Mouse (Mus musculus): ENCODE measurements at regions not wholly inside any gene's neighbourhood (a gene's known extent, or its start where the extent isn't known, plus 50 kb on each side); places are given as distances from the start of the nearest gene placed in this dataset.

DNA sequence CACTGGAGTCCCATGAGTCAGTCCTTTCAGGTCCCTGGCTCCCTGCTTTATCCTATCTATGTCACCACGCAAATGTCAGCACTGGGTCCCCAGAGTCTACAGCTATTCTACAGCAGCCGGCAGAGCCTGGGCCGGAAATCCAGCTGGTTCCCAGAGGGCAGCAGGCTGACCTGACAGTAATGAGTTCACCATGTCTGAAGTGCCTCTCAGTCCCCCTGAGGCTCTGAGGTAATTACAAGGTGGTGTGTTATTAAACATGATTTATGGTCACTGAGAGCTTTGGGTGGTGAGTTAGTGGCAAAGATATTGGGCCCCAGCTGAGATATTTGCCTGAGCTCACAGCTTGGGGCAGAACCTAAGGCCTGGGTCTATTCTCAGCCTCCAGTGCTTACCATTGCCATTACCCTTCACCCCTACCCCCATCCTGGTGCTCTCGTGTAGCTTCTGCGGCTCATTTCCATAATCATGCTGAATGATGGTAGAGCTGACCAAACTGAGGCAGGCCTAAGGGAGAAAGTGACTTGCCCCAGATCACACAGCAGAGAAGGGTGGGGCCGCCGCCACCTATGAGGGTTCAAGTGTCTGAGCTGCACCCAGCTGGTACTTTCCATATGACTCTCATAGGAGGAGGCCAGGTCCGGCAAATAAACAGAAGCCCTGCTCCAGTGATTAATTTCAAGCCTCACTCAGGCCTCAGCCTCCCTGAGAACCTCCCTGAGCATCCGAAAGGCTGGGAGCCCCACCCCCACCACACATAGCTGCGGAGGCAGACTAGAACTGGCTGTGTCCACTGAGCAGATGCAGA, 446.8 kb downstream of the Ptpru start:
- ATAC-seq (ENCODE audit: insufficient number of reproducible peaks, insufficient read depth, low FRiP score, low read depth): no peak
- H3K4me2 ChIP-seq (replicated peaks; ENCODE audit: low read depth, low read length): no peak overlapping the region

DNA sequence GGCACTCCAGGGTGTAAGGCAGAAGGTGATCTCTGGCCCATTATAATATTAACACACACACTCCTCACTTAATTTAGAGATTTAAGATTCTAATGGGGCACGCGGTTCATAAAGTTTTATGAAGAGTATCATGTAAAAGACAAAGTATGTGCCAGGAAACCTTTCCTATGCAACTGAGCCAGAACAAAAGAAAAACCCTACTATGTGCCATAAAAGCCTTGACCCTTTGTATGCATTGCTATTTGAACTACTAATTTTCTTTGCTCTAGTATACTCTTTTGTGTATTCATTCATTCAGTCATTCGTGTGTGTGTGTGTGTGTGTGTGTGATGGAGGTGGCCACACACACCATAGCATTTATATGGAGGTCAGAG, 446.2 kb downstream of the Ptpru start:
- Histone ChIP-seq H3K4me2 (replicated peaks; ENCODE audit: low read depth, low read length) (no peak overlapping the region), H3K27ac (ENCODE audit: low read length) (no peak overlapping the region), H3K4me3 (ENCODE audit: low read depth, low read length) (no peak overlapping the region), H3K36me3 (ENCODE audit: control insufficient read depth, insufficient read depth, low read length) (no peaks in the 10 kb centered on the region), H3K9me3 (ENCODE audit: control insufficient read depth, low read depth, low read length) (no peaks in the 10 kb centered on the region), H3K4me1 (ENCODE audit: control insufficient read depth, insufficient read depth, low read length) (no peaks in the 10 kb centered on the region), H3K9ac (replicated peaks; ENCODE audit: low read depth, low read length) (no peak overlapping the region), H3K27me3 (ENCODE audit: control insufficient read depth, insufficient read depth, low read length) (no peaks in the 10 kb centered on the region)
- no peak for ATAC-seq (ENCODE audit: insufficient number of reproducible peaks, insufficient read depth, low FRiP score, low read depth)
- WGBS: 83% methylated on average over 3 of the region's 3 CpGs

More for the DNA sequence above, 446.8 kb downstream of the Ptpru start:
- WGBS: 32% methylated on average over 10 of the region's 10 CpGs
- no peak overlapping the region for H3K4me3 ChIP-seq (ENCODE audit: low read depth, low read length)
- H3K9ac ChIP-seq (replicated peaks; ENCODE audit: low read depth, low read length): no peak overlapping the region
- H3K4me1 ChIP-seq (ENCODE audit: control insufficient read depth, insufficient read depth, low read length): no peaks in the 10 kb centered on the region
- H3K27ac ChIP-seq (ENCODE audit: low read length): no peak overlapping the region
- H3K27me3 ChIP-seq (ENCODE audit: control insufficient read depth, insufficient read depth, low read length): no peaks in the 10 kb centered on the region
- no peaks in the 10 kb centered on the region for H3K36me3 ChIP-seq (ENCODE audit: control insufficient read depth, insufficient read depth, low read length)
- H3K9me3 ChIP-seq (ENCODE audit: control insufficient read depth, low read depth, low read length): no peaks in the 10 kb centered on the region

DNA sequence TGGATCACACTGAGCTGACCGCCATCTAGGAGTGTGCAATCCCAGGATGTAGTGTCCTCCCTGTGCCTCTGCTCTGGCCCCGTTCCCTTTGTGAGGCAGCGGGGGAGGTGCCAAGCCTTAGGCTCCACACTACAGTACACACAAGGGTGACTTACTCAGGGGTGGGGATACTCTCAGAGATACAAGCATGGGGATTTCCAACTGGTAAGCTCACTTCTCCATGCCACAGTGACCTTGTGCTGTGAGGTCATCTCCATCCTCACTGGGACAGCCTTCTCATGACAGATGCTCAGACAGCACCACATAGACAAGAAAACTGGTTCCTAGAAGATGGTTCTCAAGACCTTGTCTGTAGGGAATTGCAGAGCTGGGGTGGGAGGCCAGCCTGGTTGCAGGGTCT, 445.6 kb downstream of the Ptpru start:
- Histone ChIP-seq H3K36me3 (ENCODE audit: control insufficient read depth, insufficient read depth, low read length) (no peaks in the 10 kb centered on the region), H3K4me2 (replicated peaks; ENCODE audit: low read depth, low read length) (no peak overlapping the region), H3K27me3 (ENCODE audit: control insufficient read depth, insufficient read depth, low read length) (no peaks in the 10 kb centered on the region), H3K9me3 (ENCODE audit: control insufficient read depth, low read depth, low read length) (no peaks in the 10 kb centered on the region), H3K9ac (replicated peaks; ENCODE audit: low read depth, low read length) (no peak overlapping the region), H3K4me1 (ENCODE audit: control insufficient read depth, insufficient read depth, low read length) (no peaks in the 10 kb centered on the region), H3K27ac (ENCODE audit: low read length) (no peak overlapping the region), H3K4me3 (ENCODE audit: low read depth, low read length) (no peak overlapping the region)
- no peak for ATAC-seq (ENCODE audit: insufficient number of reproducible peaks, insufficient read depth, low FRiP score, low read depth)
- WGBS: 77% methylated on average over 3 of the region's 3 CpGs

DNA sequence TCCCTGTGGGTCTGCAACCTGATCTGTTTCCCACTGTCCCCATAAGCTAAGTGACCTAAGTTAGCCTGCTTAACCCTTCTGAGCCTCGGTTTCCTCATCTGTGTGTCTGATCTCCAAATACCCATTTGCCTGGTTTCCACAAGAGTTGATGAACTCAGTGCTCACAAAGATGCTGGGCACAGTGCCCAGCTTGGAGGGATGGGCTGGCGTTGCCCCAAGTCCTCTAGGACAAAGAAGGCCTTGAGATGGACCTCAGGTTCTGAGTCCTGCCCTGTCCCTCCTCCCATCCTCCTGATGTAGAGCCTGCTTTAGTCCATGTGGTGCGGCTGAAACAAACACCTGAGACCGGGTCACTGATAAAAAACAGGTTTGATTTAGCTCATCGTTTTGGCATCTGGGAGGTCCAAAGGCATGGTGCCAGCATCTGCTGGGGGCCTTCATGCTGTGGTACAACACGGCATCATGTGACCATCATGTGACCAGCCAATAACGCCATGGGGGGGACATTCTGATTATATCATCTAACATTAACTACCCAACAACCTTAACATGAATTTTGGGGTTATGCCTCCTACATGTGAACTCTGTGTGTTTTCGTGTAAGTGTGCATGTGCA, 441.8 kb downstream of the Ptpru start:
- H3K36me3 ChIP-seq (ENCODE audit: control insufficient read depth, insufficient read depth, low read length): no peaks in the 10 kb centered on the region
- no peaks in the 10 kb centered on the region for H3K9me3 ChIP-seq (ENCODE audit: control insufficient read depth, low read depth, low read length)
- H3K4me3 ChIP-seq (ENCODE audit: low read depth, low read length): no peak overlapping the region
- no peak for ATAC-seq (ENCODE audit: insufficient number of reproducible peaks, insufficient read depth, low FRiP score, low read depth)
- 85% methylated on average over 8 of the region's 8 CpGs for WGBS
- no peak overlapping the region for H3K9ac ChIP-seq (replicated peaks; ENCODE audit: low read depth, low read length)
- H3K27me3 ChIP-seq (ENCODE audit: control insufficient read depth, insufficient read depth, low read length): no peaks in the 10 kb centered on the region
- H3K27ac ChIP-seq (ENCODE audit: low read length): no peak overlapping the region
- no peak overlapping the region for H3K4me2 ChIP-seq (replicated peaks; ENCODE audit: low read depth, low read length)
- H3K4me1 ChIP-seq (ENCODE audit: control insufficient read depth, insufficient read depth, low read length): no peaks in the 10 kb centered on the region

DNA sequence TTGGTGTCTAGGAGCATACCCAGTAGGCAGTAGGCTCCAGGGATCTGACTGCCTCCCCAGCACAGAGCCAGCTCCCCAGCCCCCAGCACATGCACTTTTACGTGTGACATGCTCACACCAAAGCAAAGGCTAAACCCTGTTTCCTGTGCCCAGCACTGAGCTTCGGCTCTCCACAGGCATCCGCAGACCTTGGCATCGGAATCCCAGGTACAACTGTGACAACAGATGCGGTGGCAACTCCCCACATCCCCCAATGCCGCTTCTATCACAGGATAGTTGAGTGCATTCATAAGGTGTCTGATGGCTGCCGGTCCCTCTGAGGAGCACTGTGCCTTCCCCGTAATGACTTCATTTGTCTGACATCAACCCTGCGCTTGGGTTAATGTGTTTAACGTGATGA, 440.9 kb downstream of the Ptpru start:
- H3K27me3 ChIP-seq (ENCODE audit: control insufficient read depth, insufficient read depth, low read length): no peaks in the 10 kb centered on the region
- no peaks in the 10 kb centered on the region for H3K9me3 ChIP-seq (ENCODE audit: control insufficient read depth, low read depth, low read length)
- 88% methylated on average over 10 of the region's 10 CpGs for WGBS
- H3K4me3 ChIP-seq (ENCODE audit: low read depth, low read length): no peak overlapping the region
- H3K9ac ChIP-seq (replicated peaks; ENCODE audit: low read depth, low read length): no peak overlapping the region
- no peak overlapping the region for H3K27ac ChIP-seq (ENCODE audit: low read length)
- no peaks in the 10 kb centered on the region for H3K36me3 ChIP-seq (ENCODE audit: control insufficient read depth, insufficient read depth, low read length)
- H3K4me2 ChIP-seq (replicated peaks; ENCODE audit: low read depth, low read length): no peak overlapping the region
- no peaks in the 10 kb centered on the region for H3K4me1 ChIP-seq (ENCODE audit: control insufficient read depth, insufficient read depth, low read length)
- ATAC-seq (ENCODE audit: insufficient number of reproducible peaks, insufficient read depth, low FRiP score, low read depth): no peak

DNA sequence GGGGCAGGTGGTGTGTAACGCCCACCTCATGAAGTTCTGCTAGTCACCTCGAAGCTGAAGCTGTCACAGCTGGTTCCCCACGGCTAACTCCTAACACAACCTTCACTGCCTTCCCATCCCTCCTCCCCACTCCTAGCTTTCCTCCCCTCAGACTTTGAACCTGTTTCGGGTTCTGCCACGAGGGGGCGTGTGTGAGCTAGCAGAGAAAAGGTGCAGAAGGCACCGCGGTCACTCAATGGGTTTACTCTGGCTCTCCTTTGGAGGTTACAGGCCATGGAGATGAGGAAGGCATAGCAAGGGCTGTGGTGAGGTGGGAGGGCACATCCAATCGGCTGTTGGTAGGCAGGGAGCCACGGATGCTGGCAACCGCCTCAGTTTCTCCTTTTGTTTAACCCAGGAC, 437.3 kb downstream of the Ptpru start:
- Histone ChIP-seq H3K4me1 (ENCODE audit: control insufficient read depth, insufficient read depth, low read length) (no peaks in the 10 kb centered on the region), H3K9me3 (ENCODE audit: control insufficient read depth, low read depth, low read length) (no peaks in the 10 kb centered on the region), H3K36me3 (ENCODE audit: control insufficient read depth, insufficient read depth, low read length) (no peaks in the 10 kb centered on the region), H3K27ac (ENCODE audit: low read length) (no peak overlapping the region), H3K4me2 (replicated peaks; ENCODE audit: low read depth, low read length) (no peak overlapping the region), H3K27me3 (ENCODE audit: control insufficient read depth, insufficient read depth, low read length) (no peaks in the 10 kb centered on the region), H3K4me3 (ENCODE audit: low read depth, low read length) (no peak overlapping the region), H3K9ac (replicated peaks; ENCODE audit: low read depth, low read length) (no peak overlapping the region)
- ATAC-seq (ENCODE audit: insufficient number of reproducible peaks, insufficient read depth, low FRiP score, low read depth): no peak
- 23% methylated on average over 11 of the region's 11 CpGs for whole genome bisulfite sequencing

DNA sequence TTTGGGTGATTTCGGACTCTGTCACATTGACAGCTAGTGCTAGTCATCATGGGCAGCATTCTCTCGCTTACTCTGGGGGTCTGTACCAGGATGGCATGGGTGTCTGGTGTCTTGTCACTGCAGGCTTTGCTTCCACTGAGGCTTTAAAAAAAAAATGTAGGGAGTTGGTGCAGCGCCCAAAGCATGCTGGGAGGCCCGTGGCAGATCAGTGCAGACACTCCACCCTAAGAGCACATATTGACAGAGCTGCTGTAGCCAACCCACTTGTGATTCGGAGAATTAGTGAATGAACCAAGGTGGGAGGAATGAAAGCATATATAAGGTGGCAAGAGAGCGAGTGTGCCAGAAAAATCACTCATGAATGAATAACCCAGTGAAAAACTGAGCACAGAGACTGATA, 436.8 kb downstream of the Ptpru start:
- Histone ChIP-seq H3K9ac (replicated peaks; ENCODE audit: low read depth, low read length) (no peak overlapping the region), H3K27ac (ENCODE audit: low read length) (no peak overlapping the region), H3K27me3 (ENCODE audit: control insufficient read depth, insufficient read depth, low read length) (no peaks in the 10 kb centered on the region), H3K36me3 (ENCODE audit: control insufficient read depth, insufficient read depth, low read length) (no peaks in the 10 kb centered on the region), H3K4me1 (ENCODE audit: control insufficient read depth, insufficient read depth, low read length) (no peaks in the 10 kb centered on the region), H3K9me3 (ENCODE audit: control insufficient read depth, low read depth, low read length) (no peaks in the 10 kb centered on the region), H3K4me2 (replicated peaks; ENCODE audit: low read depth, low read length) (no peak overlapping the region), H3K4me3 (ENCODE audit: low read depth, low read length) (no peak overlapping the region)
- WGBS: 77% methylated on average over 6 of the region's 6 CpGs
- no peak for ATAC-seq (ENCODE audit: insufficient number of reproducible peaks, insufficient read depth, low FRiP score, low read depth)

DNA sequence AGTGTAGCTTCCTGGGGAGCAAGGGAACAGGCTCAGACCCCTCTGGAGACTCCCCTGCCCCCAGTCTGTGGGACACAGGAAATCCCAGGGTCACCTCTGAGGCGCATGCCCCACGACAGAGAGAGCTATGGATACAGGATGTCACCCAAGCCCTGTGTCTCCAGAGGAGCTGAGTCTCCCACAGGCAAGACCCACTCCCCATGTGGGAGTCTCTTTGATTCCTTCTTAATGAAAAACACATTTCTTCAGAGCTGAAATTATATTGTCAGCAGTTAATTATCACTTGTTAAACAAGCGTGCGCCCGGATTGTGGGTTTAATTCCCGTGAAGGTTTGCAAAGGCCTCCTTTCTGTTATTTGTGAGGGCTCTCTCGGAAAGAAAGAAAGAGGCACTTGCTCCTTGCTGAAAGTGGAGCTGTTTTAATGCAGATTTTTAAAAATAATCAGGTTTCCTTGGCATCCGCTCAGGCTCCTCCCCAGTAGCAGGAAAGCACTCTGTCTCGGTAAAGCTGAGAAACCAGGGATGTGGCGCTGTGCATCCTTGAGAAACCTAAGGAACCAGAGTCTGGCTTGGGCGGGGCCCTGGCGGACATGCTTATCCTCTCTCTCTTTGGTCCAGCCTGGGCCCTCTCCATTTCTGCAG, 432.6 kb downstream of the Ptpru start:
- Histone ChIP-seq H3K4me3 (ENCODE audit: low read depth, low read length) (no peak overlapping the region), H3K27me3 (ENCODE audit: control insufficient read depth, insufficient read depth, low read length) (no peaks in the 10 kb centered on the region), H3K9ac (replicated peaks; ENCODE audit: low read depth, low read length) (no peak overlapping the region), H3K9me3 (ENCODE audit: control insufficient read depth, low read depth, low read length) (no peaks in the 10 kb centered on the region), H3K27ac (ENCODE audit: low read length) (no peak overlapping the region), H3K36me3 (ENCODE audit: control insufficient read depth, insufficient read depth, low read length) (no peaks in the 10 kb centered on the region), H3K4me2 (replicated peaks; ENCODE audit: low read depth, low read length) (no peak overlapping the region), H3K4me1 (ENCODE audit: control insufficient read depth, insufficient read depth, low read length) (0 out of 2 replicates have a peak, but pooled peaks cover 4% of the 10 kb centered on the region)
- WGBS: 59% methylated on average over 12 of the region's 12 CpGs
- ATAC-seq (ENCODE audit: insufficient number of reproducible peaks, insufficient read depth, low FRiP score, low read depth): no peak
